Mouse (Mus musculus): ENCODE measurements around the gene Pecam1.

The Pecam1 gene

GRCm38 (mm10) chr11:106701589-106701988 lies 48.8 kb downstream of the Pecam1 start:
- DNase-seq (ENCODE audit: inconsistent age in 2 of 2, low spot score in 1 of 2): no peak

DNA sequence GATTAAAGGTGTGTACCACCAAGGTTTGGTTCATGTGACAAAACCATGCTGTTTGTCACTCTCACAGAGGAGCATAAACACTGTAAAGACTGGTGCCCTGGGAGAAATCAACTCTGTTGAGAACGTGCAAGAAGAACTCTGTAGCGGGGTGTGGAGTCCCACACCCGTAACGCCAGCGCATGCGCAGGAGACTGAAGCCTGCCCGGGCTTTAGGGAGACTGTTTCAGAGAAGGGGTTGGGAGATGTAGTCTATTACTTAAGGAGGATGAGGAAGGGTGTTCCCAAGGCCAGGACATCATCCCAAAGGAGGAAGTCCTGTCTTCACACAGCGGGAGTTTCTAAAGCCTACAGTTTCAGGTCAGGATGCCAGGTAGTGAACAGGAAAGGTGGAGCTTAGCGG lies 51.3 kb downstream of the Pecam1 start:
- no peak for DNase-seq (ENCODE audit: inconsistent age in 2 of 2, low spot score in 1 of 2)

- no peak for DNase-seq (ENCODE audit: inconsistent age in 2 of 2, low spot score in 1 of 2)
Measured at GRCm38 (mm10) chr11:106698289-106698688, 52.1 kb downstream of the Pecam1 start.

- no peak for DNase-seq (ENCODE audit: inconsistent age in 2 of 2, low spot score in 1 of 2)
Measured at GRCm38 (mm10) chr11:106695917-106696316, 54.5 kb downstream of the Pecam1 start.

DNA sequence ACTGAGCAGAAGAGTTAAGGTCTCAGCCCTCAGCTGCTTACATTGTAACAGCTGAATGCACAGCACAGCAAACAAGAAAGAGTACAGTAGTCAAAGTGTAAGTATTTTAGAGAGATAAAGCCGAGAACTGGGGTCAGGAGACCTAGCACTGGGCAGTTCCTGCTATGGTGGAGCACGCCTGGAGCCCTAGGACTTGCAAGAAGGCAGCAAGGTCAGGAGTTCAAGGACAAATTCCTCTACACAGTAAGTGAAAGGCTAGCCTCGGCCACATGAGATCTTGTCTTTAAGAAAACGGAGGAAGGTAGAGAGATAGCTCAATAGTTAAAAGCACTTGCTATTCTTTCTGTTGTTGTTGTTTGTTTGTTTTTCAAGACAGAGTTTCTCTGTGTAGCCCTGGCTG lies 57.5 kb downstream of the Pecam1 start:
- DNase-seq (ENCODE audit: inconsistent age in 2 of 2, low spot score in 1 of 2): no peak

DNA sequence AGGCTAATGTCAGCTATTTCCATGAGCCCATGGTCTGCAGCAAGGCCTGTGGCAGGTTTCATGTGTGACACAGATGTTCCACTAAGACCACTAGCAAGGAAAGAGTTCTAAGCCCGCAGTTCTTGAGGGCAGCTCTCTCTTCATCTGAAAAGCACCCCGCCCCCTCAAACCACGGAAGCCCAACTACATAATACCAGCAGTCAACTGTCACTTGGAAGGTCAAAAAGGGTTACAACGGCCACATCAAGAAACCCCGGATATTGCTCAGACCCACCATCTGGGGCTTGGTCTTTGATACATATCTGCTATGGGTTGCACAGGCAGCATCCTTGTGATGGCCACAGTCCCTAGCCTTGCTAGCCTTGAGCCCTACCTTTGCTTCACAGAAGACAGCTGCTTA lies 62.1 kb downstream of the Pecam1 start:
- no peak for DNase-seq (ENCODE audit: inconsistent age in 2 of 2, low spot score in 1 of 2)

- no peak for DNase-seq (ENCODE audit: inconsistent age in 2 of 2, low spot score in 1 of 2)
Measured at GRCm38 (mm10) chr11:106687293-106687692, 63.1 kb downstream of the Pecam1 start.

GRCm38 (mm10) chr11:106684027-106684426 lies 66.4 kb downstream of the Pecam1 start:
- no peak for DNase-seq (ENCODE audit: inconsistent age in 2 of 2, low spot score in 1 of 2)

DNA sequence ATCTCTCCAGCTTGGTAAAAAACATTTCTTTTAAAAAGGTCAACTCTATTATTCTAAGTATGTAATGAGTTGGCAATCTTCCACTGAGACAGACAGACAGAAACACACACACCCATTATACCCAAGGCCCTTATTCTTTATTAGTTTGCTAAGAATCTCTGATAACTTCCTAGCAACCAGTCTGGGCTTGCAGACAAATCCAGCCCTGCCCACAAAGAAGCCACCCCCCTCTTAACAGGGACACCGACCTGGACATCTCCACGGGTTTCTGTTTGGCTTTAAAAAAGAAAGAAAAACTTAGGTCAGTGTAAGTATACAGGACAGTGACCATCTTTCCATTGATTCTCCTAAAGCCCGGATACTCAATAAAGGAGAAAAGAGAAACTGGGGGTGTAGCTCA lies 67.1 kb downstream of the Pecam1 start:
- peak in 1 of 2 experiments; percentile 51 for DNase-seq (ENCODE audit: inconsistent age in 2 of 2, low spot score in 1 of 2)

DNA sequence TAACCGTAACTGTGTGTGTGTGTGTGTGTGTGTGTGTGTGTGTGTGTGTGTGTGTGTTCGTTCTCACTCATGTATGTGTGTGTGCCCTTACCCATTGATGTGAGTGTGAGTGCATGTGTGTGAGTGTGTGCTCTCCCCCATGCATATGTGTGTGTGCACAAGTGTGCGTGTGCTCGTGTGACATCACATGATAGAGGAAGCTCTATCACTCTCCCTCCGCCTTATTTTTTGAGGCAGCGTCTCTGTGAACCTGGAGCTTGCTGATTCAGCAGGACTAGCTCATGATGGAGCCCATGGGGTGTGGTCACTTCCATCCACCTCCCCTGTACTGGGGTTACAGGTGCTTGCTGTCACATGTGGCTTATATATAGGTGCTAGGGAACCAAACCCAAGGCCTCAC lies 69.3 kb downstream of the Pecam1 start:
- DNase-seq (ENCODE audit: inconsistent age in 2 of 2, low spot score in 1 of 2): no peak

DNA sequence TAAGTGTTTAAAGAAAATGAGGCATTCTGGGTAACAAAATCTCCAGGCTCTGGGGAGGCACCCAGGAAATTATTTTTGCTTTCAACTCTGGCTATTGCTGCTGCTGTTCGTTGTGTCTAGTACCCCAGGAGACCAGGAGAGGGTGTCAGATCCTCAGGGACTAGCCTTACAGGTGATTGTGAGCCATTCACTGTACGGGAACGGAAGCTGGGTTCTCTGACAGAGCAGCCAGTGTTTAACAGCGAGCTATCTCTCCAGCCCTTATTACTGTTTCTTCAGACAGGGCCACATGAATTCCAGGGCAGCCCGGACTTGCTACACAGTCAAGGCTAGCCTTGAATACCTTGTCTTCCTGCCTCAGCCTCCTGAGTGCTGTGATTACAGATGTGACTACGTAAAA lies 70.6 kb downstream of the Pecam1 start:
- DNase-seq (ENCODE audit: inconsistent age in 2 of 2, low spot score in 1 of 2): peak in 1 of 2 experiments; percentile 59

DNA sequence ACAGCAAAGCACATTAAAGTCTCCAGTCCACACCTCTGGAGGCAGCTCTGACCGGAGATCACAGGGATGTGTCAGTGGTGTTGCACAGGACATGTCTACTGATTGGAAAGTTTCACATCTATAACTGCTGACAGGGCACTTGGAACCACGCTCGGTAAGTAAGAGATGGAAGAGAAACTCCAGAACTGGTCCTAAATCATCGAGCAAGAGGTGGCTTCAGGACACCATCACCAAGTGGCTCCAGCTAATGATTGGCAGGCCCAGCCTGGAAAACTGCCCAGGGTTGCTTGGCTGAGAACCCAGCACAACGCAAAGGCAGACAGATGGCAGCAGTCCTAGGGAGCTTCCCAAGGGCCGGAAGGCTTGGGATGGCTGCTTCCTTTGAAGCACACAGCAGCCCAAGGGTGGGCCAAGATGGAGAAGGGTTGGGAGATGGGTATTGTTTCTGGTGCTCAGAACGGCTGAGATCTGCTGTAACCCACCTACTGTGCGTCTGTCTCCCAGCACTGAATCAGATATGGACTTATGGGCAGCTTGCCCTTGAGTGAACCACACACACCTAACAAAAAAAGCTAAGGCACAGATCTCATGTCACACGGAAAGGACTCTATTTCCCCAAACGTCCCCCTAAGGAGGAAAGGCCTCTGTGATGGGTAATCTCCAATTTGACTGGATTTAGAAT lies 72.4 kb downstream of the Pecam1 start:
- peak; percentile 87 to 96 for DNase-seq (ENCODE audit: inconsistent age in 2 of 2, low spot score in 1 of 2)

GRCm38 (mm10) chr11:106677331-106677730 lies 73.1 kb downstream of the Pecam1 start:
- DNase-seq (ENCODE audit: inconsistent age in 2 of 2, low spot score in 1 of 2): no peak

DNA sequence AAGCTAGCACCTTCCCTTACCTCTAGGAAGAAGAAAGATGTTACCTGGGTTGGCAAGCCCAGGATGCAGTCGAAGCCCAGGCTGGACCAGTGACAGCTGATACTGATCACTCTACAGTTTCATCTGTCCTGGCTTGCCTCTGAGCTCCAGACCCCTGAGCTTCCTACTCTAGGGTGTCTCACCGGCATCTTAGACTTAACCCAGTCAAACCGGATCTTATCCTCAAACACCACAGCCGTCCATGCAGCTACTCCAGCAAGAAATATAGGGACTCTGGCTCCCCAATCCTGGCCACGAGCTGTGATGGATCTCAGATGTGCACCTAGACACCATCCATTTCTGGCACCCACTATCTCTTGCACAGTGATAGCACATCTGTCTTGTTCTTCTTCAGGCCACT lies 74.6 kb downstream of the Pecam1 start:
- no peak for DNase-seq (ENCODE audit: inconsistent age in 2 of 2, low spot score in 1 of 2)

GRCm38 (mm10) chr11:106675201-106675726 lies 75.2 kb downstream of the Pecam1 start:
- peak in 1 of 2 experiments; percentile 50 for DNase-seq (ENCODE audit: inconsistent age in 2 of 2, low spot score in 1 of 2)

GRCm38 (mm10) chr11:106674612-106675153 lies 75.7 kb downstream of the Pecam1 start:
- DNase-seq (ENCODE audit: inconsistent age in 2 of 2, low spot score in 1 of 2): peak; percentile 81 to 93

DNA sequence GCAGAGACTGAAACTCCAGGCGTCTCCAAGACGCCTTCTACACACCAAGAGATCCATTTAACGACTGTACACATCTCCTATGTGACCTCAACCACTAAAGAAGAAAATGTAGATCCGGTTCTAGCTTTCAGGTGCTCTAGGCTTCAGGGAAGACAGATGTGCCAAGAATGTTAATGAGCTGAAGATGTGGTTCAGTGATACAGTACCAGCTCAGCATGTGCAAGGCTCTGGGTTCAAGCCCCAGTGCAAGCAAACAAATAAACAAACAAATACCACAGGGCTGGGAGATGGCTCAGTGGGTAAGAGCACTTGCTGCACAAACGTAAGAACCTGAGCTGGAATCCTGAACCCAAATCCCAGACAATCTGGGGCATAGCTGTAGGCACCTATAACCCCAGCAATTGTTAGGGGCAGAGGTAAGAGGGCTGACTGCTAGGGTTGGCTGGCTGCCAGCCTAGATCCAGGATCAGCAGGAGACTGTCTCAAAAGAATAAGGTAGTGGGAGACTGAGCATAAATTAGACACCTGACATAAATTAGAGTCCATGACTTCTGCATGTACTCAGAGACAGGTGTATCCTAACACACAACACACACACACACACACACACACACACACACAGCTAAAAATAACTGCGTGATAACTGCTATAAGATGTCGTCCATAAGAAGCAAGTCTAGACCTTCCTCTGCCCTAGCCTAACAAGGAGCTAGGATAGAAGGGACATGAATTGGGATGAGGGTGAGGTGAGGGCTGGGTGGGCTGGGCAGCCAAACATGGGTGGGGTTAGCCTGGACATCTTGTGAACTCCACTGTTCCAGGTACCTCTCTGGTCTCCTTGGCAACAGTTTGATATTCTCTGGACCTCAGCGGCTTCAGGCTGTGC lies 76.5 kb downstream of the Pecam1 start:
- peak in 1 of 2 experiments; percentile 58 for DNase-seq (ENCODE audit: inconsistent age in 2 of 2, low spot score in 1 of 2)

DNA sequence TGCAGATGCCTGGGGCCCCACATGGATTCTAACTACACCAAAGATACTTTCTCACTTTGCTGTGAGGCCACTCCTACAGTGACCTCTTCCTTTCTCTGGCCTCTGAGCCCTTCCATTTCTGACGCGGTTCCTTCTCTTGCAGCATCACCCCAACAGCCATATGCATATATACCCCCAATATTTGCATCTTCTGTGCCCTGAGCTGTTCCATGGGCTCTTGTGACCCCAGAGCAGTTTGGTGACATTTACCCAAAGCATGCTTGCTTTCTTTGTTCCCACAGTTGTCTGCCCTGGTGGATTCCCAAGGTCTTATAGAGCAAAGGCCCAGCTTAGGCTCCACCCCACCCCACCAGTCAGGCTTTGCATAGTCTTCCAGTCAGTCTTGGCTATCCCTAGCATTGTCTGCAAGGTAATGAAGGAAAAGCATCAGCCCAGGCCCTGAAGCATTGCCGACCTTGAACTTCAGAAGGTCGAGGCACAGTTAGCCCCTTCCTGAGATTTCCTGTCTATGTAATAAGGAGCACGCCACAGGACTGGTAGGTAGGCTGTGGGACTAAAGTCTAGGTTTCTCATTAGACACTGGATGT lies 77.4 kb downstream of the Pecam1 start:
- no peak for DNase-seq (ENCODE audit: inconsistent age in 2 of 2, low spot score in 1 of 2)

- DNase-seq (ENCODE audit: inconsistent age in 2 of 2, low spot score in 1 of 2): no peak
Measured at GRCm38 (mm10) chr11:106671801-106672200, 78.6 kb downstream of the Pecam1 start.

- DNase-seq (ENCODE audit: inconsistent age in 2 of 2, low spot score in 1 of 2): no peak
Measured at GRCm38 (mm10) chr11:106670951-106671478, 79.4 kb downstream of the Pecam1 start.

- DNase-seq (ENCODE audit: inconsistent age in 2 of 2, low spot score in 1 of 2): no peak
Measured at GRCm38 (mm10) chr11:106670266-106670665, 80.2 kb downstream of the Pecam1 start.

All from adrenal gland, adult (tissue).